Mouse (Mus musculus): ENCODE results near the gene Hspbp1. TPM values are rescaled to one million over a fixed set of nuclear protein-coding genes. Genes with fewer than 3 reads are reported as not detected.

Hspbp1 gene
- polyA plus RNA-seq, 1 experiment = 33.5 TPM

- no peak for DNase-seq (ENCODE audit: low spot score)
These were observed 53.8 kb downstream of the Hspbp1 start, which contains the start of gene Tmem86b for GRCm38 (mm10) chr7:4631031-4631430. Tmem86b (minus strand) TSS chr7:4631422.

GRCm38 (mm10) chr7:4630198-4630597, 54.7 kb downstream of the Hspbp1 start:
- DNase-seq (ENCODE audit: low spot score) = no peak

DNA sequence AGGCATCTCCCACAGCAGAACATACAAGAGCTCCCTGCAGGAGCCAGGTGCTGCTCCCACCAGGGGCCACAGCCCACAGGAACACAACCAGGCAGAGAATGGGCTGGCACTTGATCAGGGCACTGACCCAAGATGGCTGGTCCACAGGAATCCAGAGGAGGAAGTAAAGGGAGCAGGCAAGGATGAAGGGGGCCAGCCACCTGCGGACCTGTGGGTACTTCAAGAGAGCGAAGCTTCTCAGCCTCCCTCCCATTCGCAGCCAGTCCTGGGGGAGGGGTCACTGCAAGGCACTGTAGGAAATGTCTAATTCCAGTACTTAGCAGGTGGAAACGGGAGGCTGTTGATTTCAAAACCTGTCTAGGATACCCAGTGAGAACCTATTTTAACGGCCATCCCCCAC, 55.3 kb downstream of the Hspbp1 start:
- DNase-seq (ENCODE audit: low spot score) = no peak

DNA sequence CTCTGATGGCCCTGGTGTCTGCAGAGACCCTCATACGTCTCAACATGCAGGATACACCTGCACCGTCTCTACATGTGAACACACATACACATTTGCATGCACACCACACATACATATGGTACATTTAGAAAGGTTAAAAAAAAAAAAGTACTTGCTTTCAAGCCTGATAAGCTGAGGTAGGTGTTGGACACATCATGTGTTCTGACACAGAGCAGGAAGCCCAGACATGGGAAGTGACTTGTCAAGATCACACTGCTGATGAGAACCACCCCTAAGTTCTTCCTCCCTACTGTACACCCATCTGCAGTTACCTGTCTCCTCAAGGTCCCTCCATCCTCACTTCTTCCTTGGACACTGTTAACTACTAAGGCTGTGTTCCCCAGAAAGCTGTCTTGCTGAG, 58.9 kb downstream of the Hspbp1 start:
- DNase-seq (ENCODE audit: low spot score) = no peak

- DNase-seq (ENCODE audit: low spot score) = no peak
These were observed 60.5 kb downstream of the Hspbp1 start for GRCm38 (mm10) chr7:4624343-4624742.

GRCm38 (mm10) chr7:4623544-4624189, 61.2 kb downstream of the Hspbp1 start:
- no peak for DNase-seq (ENCODE audit: low spot score)

GRCm38 (mm10) chr7:4619979-4620378, 64.9 kb downstream of the Hspbp1 start:
- no peak for DNase-seq (ENCODE audit: low spot score)

DNA sequence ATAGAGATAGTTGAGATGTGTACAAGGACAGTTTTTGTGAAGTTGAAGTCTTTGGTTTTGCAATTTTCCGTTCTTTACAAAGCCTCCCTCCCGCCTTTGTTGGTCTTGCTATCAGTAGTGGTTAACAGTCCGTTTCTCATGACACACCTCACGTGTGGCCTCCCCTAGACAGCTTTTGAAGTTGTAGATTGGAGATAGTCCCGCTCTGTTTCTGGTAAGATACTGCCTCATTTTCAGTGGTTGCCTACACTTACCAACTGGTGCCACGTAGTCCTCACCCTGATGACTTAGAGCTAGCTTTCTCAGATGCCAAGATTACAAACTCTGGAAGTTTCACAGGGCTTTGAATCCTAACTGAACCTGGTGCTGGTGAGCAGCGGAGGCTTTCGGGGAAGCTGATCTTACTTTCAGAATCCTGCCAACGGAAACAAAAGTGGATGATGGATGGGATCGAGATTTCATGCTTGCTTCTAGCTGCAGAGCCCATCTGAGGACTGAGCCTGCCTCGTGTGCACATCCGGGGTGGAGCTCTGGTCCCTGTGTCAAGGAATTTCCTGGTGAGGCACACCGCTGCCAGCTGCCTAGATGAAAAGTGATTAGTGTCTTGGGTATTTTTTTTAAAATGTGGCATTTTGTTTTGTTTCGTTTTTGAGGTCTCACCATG, 71.0 kb downstream of the Hspbp1 start:
- no peak for DNase-seq (ENCODE audit: low spot score)

DNA sequence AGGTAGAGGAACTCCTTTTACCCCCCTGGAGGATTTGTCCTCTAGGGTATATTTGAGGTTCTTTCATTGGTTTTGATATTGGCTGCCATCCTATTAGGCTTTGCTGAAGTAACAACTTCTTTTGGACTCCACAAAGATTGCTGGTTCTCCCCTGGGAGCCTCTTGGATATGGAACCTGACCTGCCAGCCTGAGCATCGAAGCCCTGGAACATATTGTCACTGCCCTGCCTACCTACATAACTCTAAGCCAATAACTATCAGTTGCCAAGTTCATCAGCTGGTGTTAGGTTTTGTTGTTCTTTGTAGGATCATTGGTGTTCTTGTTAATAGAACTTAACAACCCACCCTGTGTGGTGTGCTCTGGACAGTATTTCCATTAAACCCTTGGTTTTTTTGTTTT, 71.9 kb downstream of the Hspbp1 start:
- no peak for DNase-seq (ENCODE audit: low spot score)

GRCm38 (mm10) chr7:4612386-4612785, 72.5 kb downstream of the Hspbp1 start:
- DNase-seq (ENCODE audit: low spot score) = no peak

GRCm38 (mm10) chr7:4611921-4612341, 72.9 kb downstream of the Hspbp1 start:
- DNase-seq (ENCODE audit: low spot score) = no peak

- DNase-seq (ENCODE audit: low spot score) = no peak
These were observed 73.4 kb downstream of the Hspbp1 start for GRCm38 (mm10) chr7:4611511-4611910.

Other genes with a start within 250 kb of the Hspbp1 start
- gene Rdh13, start 239.4 kb downstream of the Hspbp1 start, polyA plus RNA-seq (2012; rRNA removed) = 22.3 and 24.7 TPM in 2 replicates
- gene Eps8l1, start 224.4 kb downstream of the Hspbp1 start, polyA plus RNA-seq (2012; rRNA removed) = 19.2 and 21.2 TPM in 2 replicates
- gene Ppp1r12c, start 183.4 kb downstream of the Hspbp1 start, polyA plus RNA-seq (2012; rRNA removed) = 72.0 and 159 TPM in 2 replicates
- gene Tnnt1, start 168.7 kb downstream of the Hspbp1 start, polyA plus RNA-seq (2012; rRNA removed) = 7.5 and 8.8 TPM in 2 replicates
- gene Tnni3, start 160.8 kb downstream of the Hspbp1 start, polyA plus RNA-seq (2012; rRNA removed) = 5.1 and 5.5 TPM in 2 replicates
- 3.5 and 4.0 TPM in 2 replicates for gene Dnaaf3, start 152.6 kb downstream of the Hspbp1 start, polyA plus RNA-seq (2012; rRNA removed)
- gene Syt5, start 137.5 kb downstream of the Hspbp1 start, polyA plus RNA-seq (2012; rRNA removed) = 0.74 and 0.78 TPM in 2 replicates
- gene Ptprh, start 81.0 kb downstream of the Hspbp1 start, polyA plus RNA-seq (2012; rRNA removed) = not detected in 2 replicates
- 15.5 and 19.2 TPM in 2 replicates for gene Tmem86b, start 53.6 kb downstream of the Hspbp1 start, polyA plus RNA-seq (2012; rRNA removed)
- gene Ppp6r1, start 26.0 kb downstream of the Hspbp1 start, polyA plus RNA-seq (2012; rRNA removed) = 130 and 140 TPM in 2 replicates
- 10.1 and 12.8 TPM in 2 replicates for gene Brsk1, start 5.5 kb upstream of the Hspbp1 start, polyA plus RNA-seq (2012; rRNA removed)
- gene Tmem150b, start 40.2 kb upstream of the Hspbp1 start, polyA plus RNA-seq (2012; rRNA removed) = 0.99 and 1.1 TPM in 2 replicates
- 69.0 and 73.6 TPM in 2 replicates for gene Kmt5c, start 55.0 kb upstream of the Hspbp1 start, polyA plus RNA-seq (2012; rRNA removed)
- 40.5 and 61.3 TPM in 2 replicates for gene Cox6b2, start 68.0 kb upstream of the Hspbp1 start, polyA plus RNA-seq (2012; rRNA removed)
- gene Fam71e2, start 86.2 kb upstream of the Hspbp1 start, polyA plus RNA-seq (2012; rRNA removed) = 0.06 and 0.08 TPM in 2 replicates
- gene Il11, start 97.8 kb upstream of the Hspbp1 start, polyA plus RNA-seq (2012; rRNA removed) = 0.61 and 0.62 TPM in 2 replicates
- gene Tmem190, start 97.9 kb upstream of the Hspbp1 start, polyA plus RNA-seq (2012; rRNA removed) = not detected in 2 replicates
- 13.6 and 14.6 TPM in 2 replicates for gene Tmem238, start 104.6 kb upstream of the Hspbp1 start, polyA plus RNA-seq (2012; rRNA removed)
- 448 and 645 TPM in 2 replicates for gene Rpl28, start 107.8 kb upstream of the Hspbp1 start, polyA plus RNA-seq (2012; rRNA removed)
- 115 and 129 TPM in 2 replicates for gene Ube2s, start 127.5 kb upstream of the Hspbp1 start, polyA plus RNA-seq (2012; rRNA removed)
- 1.1 and 1.3 TPM in 2 replicates for gene Shisa7, start 159.6 kb upstream of the Hspbp1 start, polyA plus RNA-seq (2012; rRNA removed)
- 16.3 and 19.4 TPM in 2 replicates for gene Isoc2b, start 185.2 kb upstream of the Hspbp1 start, polyA plus RNA-seq (2012; rRNA removed)
- gene Isoc2a, start 192.1 kb upstream of the Hspbp1 start, polyA plus RNA-seq (2012; rRNA removed) = 17.1 and 21.3 TPM in 2 replicates
- 0.15 and 0.22 TPM in 2 replicates for gene Gm36210, start 221.4 kb upstream of the Hspbp1 start, polyA plus RNA-seq (2012; rRNA removed)
- gene Zfp628, start 230.1 kb upstream of the Hspbp1 start, polyA plus RNA-seq (2012; rRNA removed) = 7.7 and 10.1 TPM in 2 replicates
- 10.6 and 14.1 TPM in 2 replicates for gene Nat14, start 237.0 kb upstream of the Hspbp1 start, polyA plus RNA-seq (2012; rRNA removed)
- 10.5 and 12.9 TPM in 2 replicates for gene Ssc5d, start 240.7 kb upstream of the Hspbp1 start, polyA plus RNA-seq (2012; rRNA removed)

Measured in urinary bladder, adult 2 months (tissue).